Mouse (Mus musculus) olfactory bulb, adult 2 months (tissue): ENCODE measurements around the gene Klf5. TPM values are rescaled to one million over a fixed set of nuclear protein-coding genes. Genes with fewer than 3 reads are reported as not detected.

Experiments
- H3K27ac ChIP-seq: fragments of 200-500 bp; 2 replicates; pipeline ENCODE4 v1.5.1; 2012; ENCODE audit warnings: low read depth, low read length; ENCODE audit not compliant: insufficient read depth
- H3K4me1 ChIP-seq: fragments of 200-500 bp; 2 replicates; pipeline ENCODE4 v1.6.1; 2012; ENCODE audit warnings: low read length; ENCODE audit not compliant: control insufficient read depth, insufficient read depth
- H3K4me3 ChIP-seq: fragments of 200-500 bp; 2 replicates; pipeline ENCODE4 v1.5.1; 2012; ENCODE audit warnings: mild to moderate bottlenecking, low read depth, low read length, moderate library complexity; ENCODE audit not compliant: insufficient read depth
- CTCF ChIP-seq: fragments of 200-500 bp; IDR thresholded peaks from 2 replicates; pipeline ENCODE4 v1.5.1; 2012; ENCODE audit warnings: low read depth, mild to moderate bottlenecking, low read length, moderate library complexity; ENCODE audit not compliant: insufficient read depth
- POLR2A ChIP-seq: fragments of 200-500 bp; IDR thresholded peaks from 2 replicates; pipeline ENCODE4 v1.6.1; 2012; ENCODE audit warnings: mild to moderate bottlenecking, low read depth, low read length, moderate library complexity; ENCODE audit not compliant: insufficient read depth
- WGBS: fragments of 180-500 bp; shearing (Covaris S2); methylation state at CpG from one replicate; pipeline ENCODE4 v1.1.7; 2018; 5-methylcytosine and 5-hydroxymethylcytosine counted together
- polyA plus RNA-seq: library from polyadenylated mRNA; stranded (reverse); fragments of >200 nt; gene quantifications from 2 replicates; pipeline ENCODE4 v1.2.4, GENCODE M21; 2012; ENCODE audit warnings: low replicate concordance; ENCODE audit not compliant: missing spikeins, insufficient read depth, insufficient read length

The Klf5 gene
- polyA plus RNA-seq, 1 experiment = not detected

DNA sequence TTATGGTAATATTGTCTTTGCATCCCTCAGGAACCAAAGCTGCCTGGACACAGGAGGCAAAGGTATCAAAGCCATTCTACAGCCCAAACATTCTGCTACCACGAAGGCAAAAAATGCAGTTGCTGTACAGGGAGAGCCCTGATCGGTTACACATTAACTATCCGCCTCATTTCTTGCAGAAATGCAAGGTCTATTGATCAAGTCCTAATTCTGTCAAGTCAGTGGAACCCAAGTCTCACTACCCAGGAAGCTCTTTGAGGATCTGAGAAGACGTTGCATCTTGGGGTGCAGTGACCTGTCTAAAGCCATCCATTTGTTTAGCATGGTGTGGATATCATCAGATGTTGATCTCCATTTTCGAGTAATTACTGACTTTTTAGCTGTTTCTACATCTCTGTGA is 18.1 kb upstream of the Klf5 start:
- WGBS = 94% methylated on average over 5 of the region's 5 CpGs
- TF ChIP-seq CTCF (no peak), POLR2A (no peak)
- Histone ChIP-seq H3K27ac (no peak overlapping the region), H3K4me1 (no peaks in the 10 kb centered on the region), H3K4me3 (no peak overlapping the region)

DNA sequence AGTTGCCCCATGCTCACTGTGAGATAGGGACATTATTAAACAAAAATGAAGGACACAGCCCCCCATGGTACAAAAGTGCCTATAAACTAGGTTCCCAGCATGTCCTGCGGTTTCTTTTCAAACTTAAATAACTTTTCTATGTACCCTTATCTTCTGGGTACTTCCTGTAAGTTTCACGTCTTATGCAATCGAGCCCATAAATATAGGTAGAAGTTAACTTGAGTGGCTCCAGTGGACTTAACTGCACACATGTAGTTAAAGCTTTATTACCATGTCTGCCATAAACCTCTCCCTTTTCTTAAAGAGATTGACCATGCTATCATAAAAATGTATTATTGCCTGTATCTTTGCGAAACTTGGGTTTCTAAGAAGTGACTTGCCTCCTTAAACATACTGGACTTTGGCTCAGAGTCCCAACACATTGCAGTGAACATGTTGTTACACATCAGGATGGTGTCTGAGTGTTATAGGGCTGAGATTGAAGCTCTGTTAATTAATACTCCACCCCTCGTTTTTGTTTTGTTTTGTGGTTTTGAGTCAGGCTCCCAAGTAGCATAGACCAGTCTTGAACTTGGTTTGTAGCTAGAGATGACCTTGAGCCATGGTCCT is 17.6 kb upstream of the Klf5 start:
- no peak for TF ChIP-seq POLR2A
- TF ChIP-seq CTCF = no peak
- no peaks in the 10 kb centered on the region for H3K4me1 ChIP-seq
- WGBS = 91% methylated on average over 5 of the region's 5 CpGs
- no peak overlapping the region for H3K27ac ChIP-seq
- H3K4me3 ChIP-seq = no peak overlapping the region

GRCm38 (mm10) chr14:99285486-99285885 is 13.0 kb upstream of the Klf5 start:
- Histone ChIP-seq H3K27ac (no peak overlapping the region), H3K4me3 (no peak overlapping the region)
- WGBS = 98% methylated on average over 4 of the region's 4 CpGs

GRCm38 (mm10) chr14:99292176-99292575 is 6.3 kb upstream of the Klf5 start:
- Histone ChIP-seq H3K27ac (no peak overlapping the region), H3K4me1 (peaks cover 3% of the 10 kb centered on the region; the same call in 1 of the 2 replicates), H3K4me3 (no peak overlapping the region)
- WGBS = 97% methylated on average over 5 of the region's 5 CpGs
- TF ChIP-seq CTCF = no peak
- TF ChIP-seq POLR2A = no peak

More at GRCm38 (mm10) chr14:99285486-99285885, 13.0 kb upstream of the Klf5 start:
- TF ChIP-seq POLR2A = no peak
- no peak for TF ChIP-seq CTCF
- H3K4me1 ChIP-seq = no peaks in the 10 kb centered on the region

GRCm38 (mm10) chr14:99294424-99294823 is 4.1 kb upstream of the Klf5 start:
- Histone ChIP-seq H3K4me1 (peaks cover 12% of the 10 kb centered on the region; the same call in 1 of the 2 replicates), H3K4me3 (no peak overlapping the region), H3K27ac (no peak overlapping the region)
- no peak for TF ChIP-seq POLR2A
- TF ChIP-seq CTCF = no peak
- WGBS = 95% methylated on average over 8 of the region's 8 CpGs

DNA sequence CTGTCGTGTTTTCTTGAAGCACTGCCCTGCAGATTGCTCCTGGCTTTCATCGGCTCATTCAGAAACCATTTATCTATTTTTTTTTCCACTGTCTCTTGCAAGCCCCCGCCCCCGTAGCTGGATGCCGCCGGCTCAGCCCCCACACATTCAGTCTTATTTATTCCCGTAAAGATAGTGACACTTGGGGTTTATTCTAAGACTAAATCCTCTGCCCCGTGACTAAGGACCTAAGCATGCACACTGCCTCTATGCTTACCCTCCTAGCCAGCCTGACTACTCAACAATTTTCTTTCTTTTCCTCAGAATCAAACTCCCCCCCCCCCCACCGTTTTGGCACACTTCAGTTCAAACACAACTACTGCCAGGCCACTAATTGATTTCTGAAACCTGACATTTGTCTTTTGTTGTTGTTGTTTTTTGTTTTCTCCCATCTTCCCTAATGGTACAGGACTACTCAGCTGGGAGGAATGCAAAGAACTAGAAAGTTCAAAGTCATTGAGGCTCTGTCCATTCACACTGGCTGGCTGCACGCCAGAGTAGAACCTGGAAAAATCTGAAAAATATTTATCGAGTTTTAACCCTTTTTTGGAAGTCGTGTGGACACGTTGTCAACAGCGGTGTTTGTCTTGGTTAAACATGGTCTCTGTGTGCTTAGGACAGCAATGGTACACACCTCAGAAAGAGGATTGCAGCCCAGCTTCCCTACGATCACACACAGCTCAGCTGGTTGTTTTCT is 2.7 kb upstream of the Klf5 start:
- no peak overlapping the region for H3K27ac ChIP-seq
- H3K4me3 ChIP-seq = no peak overlapping the region
- WGBS = 38% methylated on average over 15 of the region's 15 CpGs
- peaks cover 12% of the 10 kb centered on the region; the same call in 1 of the 2 replicates for H3K4me1 ChIP-seq
- no peak for TF ChIP-seq CTCF
- TF ChIP-seq POLR2A = no peak

DNA sequence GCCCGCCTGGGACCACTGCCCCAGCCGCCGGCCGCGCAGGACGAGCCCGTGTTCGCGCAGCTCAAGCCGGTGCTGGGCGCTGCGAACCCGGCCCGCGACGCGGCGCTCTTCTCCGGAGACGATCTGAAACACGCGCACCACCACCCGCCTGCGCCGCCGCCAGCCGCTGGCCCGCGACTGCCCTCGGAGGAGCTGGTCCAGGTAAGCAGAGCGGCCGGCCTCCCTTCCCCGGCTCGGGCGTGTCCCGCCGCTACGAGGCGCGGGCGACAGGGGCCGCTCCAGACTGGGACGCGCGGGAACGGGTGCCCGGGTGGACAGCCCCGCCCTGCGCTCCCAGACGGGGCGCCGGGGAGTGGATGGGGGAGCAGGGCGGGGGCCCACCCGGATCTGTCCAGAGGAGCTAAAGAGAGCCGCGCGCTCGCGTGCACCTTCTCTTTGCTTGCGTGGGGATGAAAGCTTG is 561 bp downstream of the Klf5 start:
- no peak overlapping the region for H3K27ac ChIP-seq

GRCm38 (mm10) chr14:99299701-99300191 is 1.3 kb downstream of the Klf5 start:
- H3K4me3 ChIP-seq = peak overlapping the region; percentile 61; the same call in 1 of the 2 replicates
- peaks cover 12% of the 10 kb centered on the region; the same call in 1 of the 2 replicates for H3K4me1 ChIP-seq
- H3K27ac ChIP-seq = no peak overlapping the region
- no peak for TF ChIP-seq POLR2A
- no peak for TF ChIP-seq CTCF
- 5% methylated on average over 21 of the region's 21 CpGs for WGBS

More for the DNA sequence above, 561 bp downstream of the Klf5 start:
- Histone ChIP-seq H3K4me1 (peaks cover 12% of the 10 kb centered on the region; the same call in 1 of the 2 replicates), H3K4me3 (peak overlapping the region; percentile 61)
- under 1% methylated on average over 60 of the region's 60 CpGs for WGBS
- TF ChIP-seq POLR2A (no peak), CTCF (no peak)

GRCm38 (mm10) chr14:99301472-99301871 is 3.0 kb downstream of the Klf5 start:
- Histone ChIP-seq H3K4me3 (no peak overlapping the region), H3K27ac (no peak overlapping the region), H3K4me1 (peaks cover 10% of the 10 kb centered on the region; the same call in 1 of the 2 replicates)
- WGBS = 74% methylated on average over 11 of the region's 11 CpGs
- TF ChIP-seq CTCF = no peak
- no peak for TF ChIP-seq POLR2A
